Mouse (Mus musculus): ENCODE data around the gene Aire.
A peak's percentile ranks its signal among the peaks of the same experiment; 100 is the strongest.

The Aire gene

GRCm38 (mm10) chr10:78008169-78008568 lies 35.2 kb downstream of the Aire start:
- no peak for DNase-seq (ENCODE audit: low spot score)

- no peak for DNase-seq (ENCODE audit: low spot score)
Observed at GRCm38 (mm10) chr10:78007203-78007602, 36.2 kb downstream of the Aire start.

GRCm38 (mm10) chr10:78005791-78006438 lies 37.5 kb downstream of the Aire start:
- DNase-seq (ENCODE audit: low spot score): no peak

GRCm38 (mm10) chr10:78004479-78005100 lies 38.8 kb downstream of the Aire start:
- no peak for DNase-seq (ENCODE audit: low spot score)

- DNase-seq (ENCODE audit: low spot score): no peak
Observed at GRCm38 (mm10) chr10:78002316-78002715, 41.1 kb downstream of the Aire start.

- DNase-seq (ENCODE audit: low spot score): no peak
Observed at GRCm38 (mm10) chr10:78001796-78002195, 41.6 kb downstream of the Aire start.

- no peak for DNase-seq (ENCODE audit: low spot score)
Observed at GRCm38 (mm10) chr10:78000200-78000599, 43.2 kb downstream of the Aire start.

- DNase-seq (ENCODE audit: low spot score): no peak
Observed at GRCm38 (mm10) chr10:77995639-77996038, 47.8 kb downstream of the Aire start.

- no peak for DNase-seq (ENCODE audit: low spot score)
Observed at GRCm38 (mm10) chr10:77985775-77986174, 57.6 kb downstream of the Aire start.

GRCm38 (mm10) chr10:77984660-77985059 lies 58.8 kb downstream of the Aire start:
- peak; percentile 59 for DNase-seq (ENCODE audit: low spot score)

All from ovary, postnatal 36 days (tissue).